Mouse (Mus musculus) liver, postnatal 0 days (tissue): Measurements from ENCODE around the gene Krtap9-3.

ENCODE experiments used
- CTCF ChIP-seq: sonication (generic); IDR thresholded peaks from 2 replicates; pipeline ENCODE4 v1.5.1; 2016; ENCODE audit warnings: antibody characterized with exemption, low read depth
- EP300 ChIP-seq: IDR thresholded peaks from 2 replicates; pipeline ENCODE4 v1.6.1; 2016; ENCODE audit warnings: antibody characterized with exemption, low read depth, mild to moderate bottlenecking

GRCm38 (mm10) chr11:99557976-99558745 lies 39.7 kb downstream of the Krtap9-3 start:
- TF ChIP-seq CTCF = no peak
- no peak for TF ChIP-seq EP300
